Mouse (Mus musculus) olfactory bulb, adult 2 months (tissue): ENCODE data around the gene Proca1. TPM values are rescaled to one million over a fixed set of nuclear protein-coding genes. Genes with fewer than 3 reads are reported as not detected.
A peak's percentile ranks its signal among the peaks of the same experiment; 100 is the strongest.

ENCODE experiments used
- H3K27ac ChIP-seq: fragments of 200-500 bp; 2 replicates; pipeline ENCODE4 v1.5.1; 2012; ENCODE audit warnings: low read depth, low read length; ENCODE audit not compliant: insufficient read depth
- H3K4me1 ChIP-seq: fragments of 200-500 bp; 2 replicates; pipeline ENCODE4 v1.6.1; 2012; ENCODE audit warnings: low read length; ENCODE audit not compliant: control insufficient read depth, insufficient read depth
- H3K4me3 ChIP-seq: fragments of 200-500 bp; 2 replicates; pipeline ENCODE4 v1.5.1; 2012; ENCODE audit warnings: mild to moderate bottlenecking, low read depth, low read length, moderate library complexity; ENCODE audit not compliant: insufficient read depth
- CTCF ChIP-seq: fragments of 200-500 bp; IDR thresholded peaks from 2 replicates; pipeline ENCODE4 v1.5.1; 2012; ENCODE audit warnings: low read depth, mild to moderate bottlenecking, low read length, moderate library complexity; ENCODE audit not compliant: insufficient read depth
- POLR2A ChIP-seq: fragments of 200-500 bp; IDR thresholded peaks from 2 replicates; pipeline ENCODE4 v1.6.1; 2012; ENCODE audit warnings: mild to moderate bottlenecking, low read depth, low read length, moderate library complexity; ENCODE audit not compliant: insufficient read depth
- WGBS: fragments of 180-500 bp; shearing (Covaris S2); methylation state at CpG from one replicate; pipeline ENCODE4 v1.1.7; 2018; 5-methylcytosine and 5-hydroxymethylcytosine counted together
- polyA plus RNA-seq: library from polyadenylated mRNA; stranded (reverse); fragments of >200 nt; gene quantifications from 2 replicates; pipeline ENCODE4 v1.2.4, GENCODE M21; 2012; ENCODE audit warnings: low replicate concordance; ENCODE audit not compliant: missing spikeins, insufficient read depth, insufficient read length

Proca1 gene
- polyA plus RNA-seq, 1 experiment = not detected

- Histone ChIP-seq H3K4me3 (peak within 1 kb of the TSS; percentile 75), H3K27ac (peak within 1 kb of the TSS; percentile 100), H3K4me1 (peaks cover 13% of the 10 kb centered on the region)
- TF ChIP-seq CTCF (0 out of 2 replicates have a peak, but pooled peaks have one; percentile 5), POLR2A (peak; percentile 55)
- under 1% methylated on average over 50 of the region's 50 CpGs for WGBS
Observed at GRCm38 (mm10) chr11:78245627-78246317, 52.6 kb downstream of the Proca1 start, which contains the start of the genes Sdf2 and Supt6. Sdf2 (plus strand) TSS chr11:78245746. Supt6 (minus strand) TSS chr11:78245987.

GRCm38 (mm10) chr11:78246318-78247011 is 53.3 kb downstream of the Proca1 start:
- no peak overlapping the region for H3K27ac ChIP-seq
- WGBS = 32% methylated on average over 7 of the region's 7 CpGs
- H3K4me3 ChIP-seq = peak overlapping the region; percentile 75
- H3K4me1 ChIP-seq = peaks cover 11% of the 10 kb centered on the region
- TF ChIP-seq POLR2A = no peak
- no peak for TF ChIP-seq CTCF

GRCm38 (mm10) chr11:78247012-78247348 is 53.8 kb downstream of the Proca1 start:
- Histone ChIP-seq H3K4me3 (no peak overlapping the region), H3K4me1 (peaks cover 10% of the 10 kb centered on the region), H3K27ac (no peak overlapping the region)
- WGBS = 66% methylated on average over 3 of the region's 3 CpGs
- TF ChIP-seq POLR2A (no peak), CTCF (no peak)

- Histone ChIP-seq H3K27ac (no peak overlapping the region), H3K4me1 (peaks cover 9% of the 10 kb centered on the region), H3K4me3 (no peak overlapping the region)
- WGBS = 62% methylated on average over 4 of the region's 4 CpGs
- no peak for TF ChIP-seq CTCF
- TF ChIP-seq POLR2A = no peak
Observed at GRCm38 (mm10) chr11:78247727-78248140, 54.5 kb downstream of the Proca1 start.

Other genes starting within 250 kb of the Proca1 start
- gene Phf12, start 210.6 kb upstream of the Proca1 start, polyA plus RNA-seq = 389 TPM in 1 of 2 replicates, not detected in the other
- not detected in 2 replicates for gene Dhrs13, start 161.1 kb upstream of the Proca1 start, polyA plus RNA-seq
- not detected in 2 replicates for gene Flot2, start 155.5 kb upstream of the Proca1 start, polyA plus RNA-seq
- gene Eral1, start 113.0 kb upstream of the Proca1 start, polyA plus RNA-seq = not detected in 2 replicates
- not detected in 2 replicates for gene Fam222b, start 98.7 kb upstream of the Proca1 start, polyA plus RNA-seq
- gene Traf4, start 27.8 kb upstream of the Proca1 start, polyA plus RNA-seq = not detected in 2 replicates
- gene Nek8, start 16.7 kb upstream of the Proca1 start, polyA plus RNA-seq = not detected in 2 replicates
- gene Tlcd1, start 16.7 kb upstream of the Proca1 start, polyA plus RNA-seq = not detected in 2 replicates
- gene Rpl23a, start 9.8 kb upstream of the Proca1 start, polyA plus RNA-seq = 1,288 TPM in 1 of 2 replicates, not detected in the other
- gene Rab34, start 5.0 kb upstream of the Proca1 start, polyA plus RNA-seq = not detected in 2 replicates
- gene Sdf2, start 52.4 kb downstream of the Proca1 start, polyA plus RNA-seq = not detected in 2 replicates
- gene Supt6, start 52.6 kb downstream of the Proca1 start, polyA plus RNA-seq = 62.3 TPM in 1 of 2 replicates, not detected in the other
- gene 2610507B11Rik, start 68.4 kb downstream of the Proca1 start, polyA plus RNA-seq = 122 and 503 TPM in 2 replicates
- gene BC030499, start 97.4 kb downstream of the Proca1 start, polyA plus RNA-seq = not detected in 2 replicates
- gene Spag5, start 108.1 kb downstream of the Proca1 start, polyA plus RNA-seq = not detected in 2 replicates
- 410 and 562 TPM in 2 replicates for gene Aldoc, start 129.6 kb downstream of the Proca1 start, polyA plus RNA-seq
- not detected in 2 replicates for gene Pigs, start 135.0 kb downstream of the Proca1 start, polyA plus RNA-seq
- not detected in 2 replicates for gene Unc119, start 150.1 kb downstream of the Proca1 start, polyA plus RNA-seq
- not detected in 2 replicates for gene Foxn1, start 193.2 kb downstream of the Proca1 start, polyA plus RNA-seq
- gene Slc13a2, start 228.8 kb downstream of the Proca1 start, polyA plus RNA-seq = not detected in 2 replicates